Mouse (Mus musculus) midbrain, postnatal 0 days (tissue): Measurements from ENCODE around the gene Gm10642. TPM values are rescaled to one million over a fixed set of nuclear protein-coding genes. Genes with fewer than 3 reads are reported as not detected.

ENCODE experiments used
- ATAC-seq: fragments of 200-750 bp; cut with Nextera tagmentation; 2 replicates; pipeline ENCODE4 v1.8.0; 2017; ENCODE audit warnings: moderate number of reproducible peaks, mild to moderate bottlenecking, moderate TSS enrichment, moderate library complexity; ENCODE audit not compliant: low FRiP score
- DNase-seq: peaks from one replicate; pipeline ENCODE4 v3.0.0-alpha.2; 2015; ENCODE audit warnings: low spot score
- H3K27ac ChIP-seq: fragments of 300-500 bp; sonication (generic); 2 replicates; pipeline ENCODE4 v1.5.1; 2014; ENCODE audit warnings: low read depth, mild to moderate bottlenecking, low read length, mixed read lengths
- H3K27me3 ChIP-seq: fragments of 300-500 bp; sonication (generic); 2 replicates; pipeline ENCODE4 v1.6.1; 2014; ENCODE audit warnings: low read length, control low read depth, mixed read lengths; ENCODE audit not compliant: insufficient read depth
- H3K36me3 ChIP-seq: fragments of 300-500 bp; sonication (generic); 2 replicates; pipeline ENCODE4 v1.6.1; 2014; ENCODE audit warnings: low read length, control low read depth, mixed read lengths; ENCODE audit not compliant: insufficient read depth
- H3K4me1 ChIP-seq: fragments of 300-500 bp; sonication (generic); 2 replicates; pipeline ENCODE4 v1.6.1; 2014; ENCODE audit warnings: mild to moderate bottlenecking, control low read depth, antibody characterized with exemption, low read length, mixed read lengths; ENCODE audit not compliant: insufficient read depth
- H3K4me2 ChIP-seq: fragments of 300-500 bp; sonication (generic); 2 replicates; pipeline ENCODE4 v1.6.1; 2014; ENCODE audit warnings: low read depth, mild to moderate bottlenecking, low read length, mixed read lengths; ENCODE audit not compliant: poor library complexity, severe bottlenecking
- H3K4me3 ChIP-seq: fragments of 300-500 bp; sonication (generic); 2 replicates; pipeline ENCODE4 v1.5.1; 2014; ENCODE audit warnings: low read depth, mild to moderate bottlenecking, low read length, moderate library complexity
- H3K9ac ChIP-seq: fragments of 300-500 bp; sonication (generic); replicated peaks from 2 replicates; pipeline ENCODE4 v1.6.1; 2014; ENCODE audit warnings: mild to moderate bottlenecking, low read length, moderate library complexity, mixed read lengths; ENCODE audit not compliant: poor library complexity, severe bottlenecking
- H3K9me3 ChIP-seq: fragments of 300-500 bp; sonication (generic); 2 replicates; pipeline ENCODE4 v1.6.1; 2016; ENCODE audit warnings: low read length, control low read depth
- CTCF ChIP-seq: IDR thresholded peaks from 2 replicates; pipeline ENCODE4 v1.5.1; 2016; ENCODE audit warnings: antibody characterized with exemption, mild to moderate bottlenecking
- WGBS: fragments of 180-500 bp; shearing (Covaris S2); extraction: QIAGEN DNeasy Blood & Tissue Kit; methylation state at CpG from one replicate; pipeline ENCODE4 v1.1.7; 2014; 5-methylcytosine and 5-hydroxymethylcytosine counted together
- polyA plus RNA-seq: library from polyadenylated mRNA; unstranded; fragments of >200 nt; fragmentation: Nextera tagmentation; extraction: Ambion mirVana; gene quantifications from 2 replicates; pipeline ENCODE4 v1.2.1, GENCODE M21; 2015
- total RNA-seq: library from RNA; depleted of rRNA; stranded (reverse); fragments of >200 nt; gene quantifications from 2 replicates; pipeline ENCODE4 v1.2.3, GENCODE M21; 2014

The Gm10642 gene
- total and polyA plus RNA-seq, 2 experiments from 2014 or later = 1.3 to 1.4 TPM

DNA sequence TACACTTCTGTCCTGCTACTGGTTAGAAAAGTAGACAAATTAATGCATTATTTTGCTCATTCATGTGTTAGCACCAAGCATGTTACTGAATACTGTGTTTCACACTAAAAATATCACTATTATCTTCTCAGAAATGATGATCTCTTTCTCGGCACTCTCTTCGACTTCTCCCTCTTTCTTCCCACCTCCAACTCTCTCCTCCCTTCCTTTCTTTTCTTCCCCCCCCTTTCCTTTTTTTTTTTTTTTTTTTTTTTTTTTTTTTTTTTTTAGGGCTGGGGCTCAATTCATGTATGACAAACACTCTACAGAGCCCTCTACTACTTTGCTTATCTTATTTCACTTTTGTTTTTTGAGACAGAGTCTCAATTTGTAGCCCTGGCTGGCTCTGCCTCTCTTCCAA, 2.2 kb downstream of the Gm10642 start:
- TF ChIP-seq CTCF = no peak
- no peak overlapping the region for H3K4me2 ChIP-seq
- no peaks in the 10 kb centered on the region for H3K36me3 ChIP-seq
- DNase-seq = no peak
- H3K9me3 ChIP-seq = no peaks in the 10 kb centered on the region
- no peak for ATAC-seq
- no peaks in the 10 kb centered on the region for H3K27me3 ChIP-seq
- peaks cover 9% of the 10 kb centered on the region; the same call in 1 of the 2 replicates for H3K4me1 ChIP-seq
- no peak overlapping the region for H3K9ac ChIP-seq
- 64% methylated on average over 2 of the region's 2 CpGs for WGBS
- no peak overlapping the region for H3K27ac ChIP-seq
- H3K4me3 ChIP-seq = no peak overlapping the region

DNA sequence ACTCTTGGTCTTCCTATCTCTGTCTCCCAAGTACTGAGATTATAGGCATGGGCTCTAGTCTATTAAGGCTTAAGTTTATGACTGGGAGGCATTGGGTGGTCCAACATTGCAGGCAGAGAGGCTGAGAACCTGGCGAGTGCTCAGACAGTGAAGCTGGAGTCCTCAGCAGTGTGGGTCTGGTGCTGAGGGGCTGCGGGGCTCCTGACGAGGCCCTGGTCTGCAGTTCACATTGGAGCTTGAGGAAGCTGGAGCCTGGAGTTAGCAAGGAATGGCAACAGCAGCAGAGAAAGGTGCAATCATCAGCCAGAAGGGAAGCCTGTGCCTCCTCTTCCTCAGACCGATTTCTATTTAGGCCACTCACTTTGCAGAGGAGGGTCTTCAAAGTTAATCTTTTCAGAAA, 8.8 kb downstream of the Gm10642 start:
- WGBS = 93% methylated on average over 4 of the region's 4 CpGs
- TF ChIP-seq CTCF = no peak

DNA sequence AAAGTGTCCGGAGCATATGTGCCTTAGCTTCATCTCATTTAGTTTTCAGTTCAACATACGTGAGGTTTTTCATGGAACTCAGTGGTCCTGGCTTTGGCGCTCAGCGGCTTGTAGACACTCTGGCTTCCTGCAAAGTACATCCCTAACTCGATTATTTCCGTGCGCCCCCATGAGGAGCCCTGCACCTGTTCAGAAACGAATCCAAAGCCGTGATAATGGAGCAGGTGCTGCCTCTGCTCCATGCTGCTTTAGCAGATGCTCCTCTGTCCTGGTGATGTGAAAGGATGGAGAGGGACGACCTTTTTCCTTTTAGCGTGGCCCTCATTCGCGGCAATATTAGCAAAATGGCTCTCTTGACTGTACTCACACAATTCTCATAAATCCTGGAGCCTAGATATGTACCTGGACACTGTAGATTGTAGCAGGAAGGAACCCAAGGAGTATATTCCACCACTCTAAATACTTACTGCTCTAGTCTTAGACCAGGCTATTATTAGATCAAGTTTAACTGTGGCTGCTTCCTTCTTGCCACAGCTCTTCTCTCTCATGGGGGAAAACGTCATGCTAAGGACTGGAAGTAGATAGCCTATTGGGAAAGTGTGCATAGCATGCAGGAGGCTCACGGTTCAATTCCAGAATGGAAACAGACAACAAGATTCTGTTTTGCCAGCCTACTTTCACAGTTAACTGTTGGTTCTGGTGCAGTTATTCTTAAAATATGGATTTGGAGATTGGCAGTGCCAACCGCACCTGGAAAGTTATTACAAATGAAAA, 9.5 kb downstream of the Gm10642 start:
- ATAC-seq (no peak), DNase-seq (peak; percentile 66)
- H3K9me3 ChIP-seq = no peaks in the 10 kb centered on the region
- H3K36me3 ChIP-seq = no peaks in the 10 kb centered on the region
- TF ChIP-seq CTCF = no peak
- H3K4me3 ChIP-seq = no peak overlapping the region
- no peaks in the 10 kb centered on the region for H3K4me1 ChIP-seq
- H3K4me2 ChIP-seq = no peak overlapping the region
- no peak overlapping the region for H3K9ac ChIP-seq
- 74% methylated on average over 16 of the region's 16 CpGs for WGBS
- no peak overlapping the region for H3K27ac ChIP-seq
- H3K27me3 ChIP-seq = no peaks in the 10 kb centered on the region

More for the DNA sequence above, 8.8 kb downstream of the Gm10642 start:
- no peaks in the 10 kb centered on the region for H3K9me3 ChIP-seq
- ATAC-seq = no peak
- no peaks in the 10 kb centered on the region for H3K36me3 ChIP-seq
- H3K27me3 ChIP-seq = no peaks in the 10 kb centered on the region
- no peak overlapping the region for H3K4me3 ChIP-seq
- no peak overlapping the region for H3K27ac ChIP-seq
- H3K4me2 ChIP-seq = no peak overlapping the region
- no peak overlapping the region for H3K9ac ChIP-seq
- DNase-seq = no peak
- no peaks in the 10 kb centered on the region for H3K4me1 ChIP-seq

DNA sequence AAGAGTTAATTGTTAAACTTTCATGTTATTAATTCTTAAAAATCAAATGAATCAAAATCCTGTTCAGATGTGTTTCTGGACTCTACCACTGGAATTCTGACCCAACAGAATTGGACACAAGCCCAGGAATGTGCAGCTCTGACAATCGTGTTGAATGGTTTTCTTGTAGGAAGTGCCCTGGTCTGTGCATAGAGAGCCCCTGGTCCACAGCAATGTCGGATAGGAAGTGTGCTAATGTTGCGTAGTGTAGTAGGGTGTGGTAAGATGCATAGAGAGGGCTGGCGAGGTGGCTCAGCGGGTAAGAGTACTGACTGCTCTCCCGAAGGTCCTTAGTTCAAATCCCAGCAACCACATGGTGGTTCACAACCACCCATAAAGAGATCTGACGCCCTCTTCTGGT, 10.8 kb downstream of the Gm10642 start:
- 71% methylated on average over 7 of the region's 7 CpGs for WGBS
- DNase-seq = no peak

DNA sequence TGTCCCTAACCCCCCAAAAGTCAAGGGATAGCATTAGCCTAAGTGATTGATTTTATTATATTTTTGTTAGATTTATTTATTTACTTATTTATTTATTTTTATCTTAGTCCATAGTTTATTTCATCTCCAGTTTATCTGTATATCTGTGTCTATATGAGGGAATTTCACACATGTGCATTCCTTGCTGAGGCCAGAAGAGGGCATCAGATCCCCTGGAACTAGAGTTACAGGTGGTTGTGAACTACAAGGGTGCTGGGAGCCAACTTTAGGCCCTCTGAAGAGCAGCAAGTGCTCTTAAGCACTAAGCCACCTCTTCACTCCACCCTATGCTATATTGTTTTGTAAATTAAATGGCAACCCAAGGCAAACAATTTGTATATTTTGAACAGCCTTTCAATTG, 12.0 kb downstream of the Gm10642 start:
- Histone ChIP-seq H3K9me3 (no peaks in the 10 kb centered on the region), H3K36me3 (no peaks in the 10 kb centered on the region), H3K9ac (no peak overlapping the region), H3K4me1 (no peaks in the 10 kb centered on the region), H3K27ac (no peak overlapping the region), H3K27me3 (no peaks in the 10 kb centered on the region), H3K4me2 (no peak overlapping the region), H3K4me3 (no peak overlapping the region)
- DNase-seq (no peak), ATAC-seq (no peak)
- peak; percentile 56 for TF ChIP-seq CTCF

More for the DNA sequence above, 10.8 kb downstream of the Gm10642 start:
- H3K9me3 ChIP-seq = no peaks in the 10 kb centered on the region
- H3K27me3 ChIP-seq = no peaks in the 10 kb centered on the region
- TF ChIP-seq CTCF = no peak
- no peak overlapping the region for H3K9ac ChIP-seq
- no peaks in the 10 kb centered on the region for H3K4me1 ChIP-seq
- no peak overlapping the region for H3K4me2 ChIP-seq
- no peaks in the 10 kb centered on the region for H3K36me3 ChIP-seq
- no peak overlapping the region for H3K27ac ChIP-seq
- no peak for ATAC-seq
- H3K4me3 ChIP-seq = no peak overlapping the region

DNA sequence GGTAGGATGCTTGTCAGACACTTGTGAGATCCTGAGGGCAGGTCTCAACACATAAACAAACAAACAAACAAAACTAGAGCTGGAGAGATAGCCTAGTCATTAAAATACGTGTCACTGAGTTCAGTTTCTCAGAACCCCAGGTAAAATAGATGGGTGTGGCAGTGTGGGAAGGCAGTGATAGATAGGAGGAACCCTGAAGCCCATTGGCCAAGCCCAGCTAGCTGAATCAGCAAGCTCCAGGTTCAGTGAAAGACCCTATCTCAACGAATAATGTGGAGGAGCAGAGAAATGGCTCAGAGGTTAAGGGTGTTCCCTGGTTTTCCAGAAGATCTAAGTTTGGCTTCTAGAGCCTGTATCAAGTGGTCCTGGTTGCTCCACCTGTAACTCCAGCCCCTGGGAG, 13.1 kb downstream of the Gm10642 start:
- 77% methylated on average over 2 of the region's 2 CpGs for WGBS
- Histone ChIP-seq H3K9ac (no peak overlapping the region), H3K27ac (no peak overlapping the region), H3K9me3 (no peaks in the 10 kb centered on the region), H3K36me3 (no peaks in the 10 kb centered on the region), H3K4me2 (no peak overlapping the region), H3K4me3 (no peak overlapping the region), H3K4me1 (no peaks in the 10 kb centered on the region), H3K27me3 (no peaks in the 10 kb centered on the region)
- no peak for DNase-seq
- no peak for ATAC-seq
- TF ChIP-seq CTCF = no peak
